Mouse (Mus musculus) G1E (cell line): Measurements from ENCODE around the gene Arl15. TPM values are rescaled to one million over a fixed set of nuclear protein-coding genes. Genes with fewer than 3 reads are reported as not detected.

Experiments used
- ATAC-seq: 2 replicates; pipeline ENCODE4 v1.8.0; 2016; ENCODE audit warnings: mild to moderate bottlenecking; ENCODE audit not compliant: insufficient number of reproducible peaks, poor library complexity, low FRiP score, severe bottlenecking; ENCODE audit errors: extremely low read depth
- DNase-seq: peaks from one replicate; pipeline ENCODE4 v3.0.0; 2012; ENCODE audit warnings: low spot score
- H3K27me3 ChIP-seq: 2 replicates; pipeline ENCODE4 v1.6.1; 2012; ENCODE audit warnings: mild to moderate bottlenecking, low read length, inconsistent platforms; ENCODE audit not compliant: insufficient read depth
- H3K36me3 ChIP-seq: replicated peaks from 2 replicates; pipeline ENCODE3; 2012; ENCODE audit warnings: mild to moderate bottlenecking, inconsistent platforms
- H3K4me1 ChIP-seq: 2 replicates; pipeline ENCODE4 v1.6.1; 2012; ENCODE audit warnings: low read depth, low read length, inconsistent platforms, mixed read lengths; ENCODE audit not compliant: insufficient read depth
- H3K4me3 ChIP-seq: 2 replicates; pipeline ENCODE4 v1.5.1; 2012; ENCODE audit warnings: low read depth, mild to moderate bottlenecking, inconsistent platforms, low read length, moderate library complexity, mixed read lengths
- H3K9me3 ChIP-seq: replicated peaks from 2 replicates; pipeline ENCODE4 v1.6.1; 2012; ENCODE audit warnings: inconsistent platforms
- CTCF ChIP-seq: IDR thresholded peaks from 2 replicates; pipeline ENCODE4 v1.5.1; 2012; ENCODE audit warnings: low read depth, low read length, inconsistent platforms, mixed read lengths
- GATA1 ChIP-seq: IDR thresholded peaks from 2 replicates; pipeline ENCODE4 v1.6.1; 2012; ENCODE audit warnings: borderline replicate concordance, low read length, inconsistent platforms, mixed read lengths
- GATA2 ChIP-seq: IDR thresholded peaks from 2 replicates; pipeline ENCODE4 v1.6.1; 2012; ENCODE audit warnings: low read depth, low read length, inconsistent platforms, borderline replicate concordance
- POLR2AphosphoS5 ChIP-seq: IDR thresholded peaks from 2 replicates; pipeline ENCODE4 v1.6.1; 2012; ENCODE audit warnings: low read depth, low read length, inconsistent platforms; ENCODE audit not compliant: insufficient replicate concordance
- TAL1 ChIP-seq: conservative IDR thresholded peaks from 2 replicates; pipeline ENCODE4 v1.6.1; 2012; ENCODE audit warnings: low read depth, low read length, inconsistent platforms, mixed read lengths
- polyA plus RNA-seq: library from polyadenylated mRNA; stranded (reverse); fragments of >175 nt; gene quantifications from 2 replicates; pipeline ENCODE4 v1.2.3, GENCODE M21; 2012
- total RNA-seq, 2 experiments: library from RNA; stranded (forward) in 1 of 2; stranded (reverse) in 1 of 2; fragments of 200-1000 nt in 1 of 2; fragments of >200 nt in 1 of 2; fragmentation: Nextera tagmentation in 1 of 2; gene quantifications; 2 replicates each; pipeline ENCODE4 v1.2.3; 2014 to 2017

The Arl15 gene
- total and polyA plus RNA-seq, 3 experiments, result 3.2 to 73.8 (median 64.0) TPM

- H3K9me3 ChIP-seq, result no peaks in the 10 kb centered on the region
- H3K36me3 ChIP-seq, result peaks cover 24% of the 10 kb centered on the region
- ATAC-seq, result no peak
- TF ChIP-seq TAL1 (no peak), POLR2AphosphoS5 (no peak), CTCF (no peak), GATA1 (no peak), GATA2 (no peak)
- no peak for DNase-seq
- peaks cover 49% of the 10 kb centered on the region for H3K4me1 ChIP-seq
- H3K4me3 ChIP-seq, result no peak overlapping the region
- no peaks in the 10 kb centered on the region for H3K27me3 ChIP-seq
Observed at GRCm38 (mm10) chr13:113862951-113863350, 68.6 kb downstream of the Arl15 start.

GRCm38 (mm10) chr13:113863688-113864087 is 69.4 kb downstream of the Arl15 start:
- H3K4me1 ChIP-seq, result peaks cover 42% of the 10 kb centered on the region
- TF ChIP-seq TAL1 (no peak), GATA1 (no peak), CTCF (no peak), POLR2AphosphoS5 (no peak), GATA2 (no peak)
- DNase-seq (no peak), ATAC-seq (no peak)
- no peak overlapping the region for H3K4me3 ChIP-seq
- peaks cover 27% of the 10 kb centered on the region for H3K36me3 ChIP-seq
- no peaks in the 10 kb centered on the region for H3K27me3 ChIP-seq
- H3K9me3 ChIP-seq, result no peaks in the 10 kb centered on the region

GRCm38 (mm10) chr13:113864278-113864677 is 70.0 kb downstream of the Arl15 start:
- H3K9me3 ChIP-seq, result no peaks in the 10 kb centered on the region
- ATAC-seq (no peak), DNase-seq (no peak)
- no peak for TF ChIP-seq GATA2
- TF ChIP-seq POLR2AphosphoS5, result no peak
- no peak for TF ChIP-seq GATA1
- TF ChIP-seq TAL1, result no peak
- TF ChIP-seq CTCF, result no peak
- peaks cover 27% of the 10 kb centered on the region for H3K36me3 ChIP-seq
- no peaks in the 10 kb centered on the region for H3K27me3 ChIP-seq
- no peak overlapping the region for H3K4me3 ChIP-seq
- peaks cover 37% of the 10 kb centered on the region for H3K4me1 ChIP-seq

DNA sequence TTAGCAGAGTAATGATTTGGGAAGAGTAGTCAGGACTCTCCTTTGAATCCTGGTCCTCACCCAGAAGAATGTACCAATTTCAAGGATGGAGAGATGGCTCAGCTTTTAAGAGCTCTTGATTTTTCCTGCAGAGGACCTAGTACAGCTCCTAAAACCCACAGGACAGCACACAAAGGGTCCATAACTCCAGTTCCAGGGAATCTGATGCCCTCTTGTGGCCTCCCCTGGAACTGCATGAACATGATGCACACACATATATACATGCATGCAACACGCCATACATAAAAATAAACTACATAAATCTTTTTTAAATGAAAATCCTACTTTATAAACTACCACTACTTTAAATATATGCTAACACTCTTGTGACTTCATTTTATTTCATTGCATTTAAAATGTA is 70.6 kb downstream of the Arl15 start:
- no peak for TF ChIP-seq GATA2
- no peak for TF ChIP-seq GATA1
- peak; percentile 83 for TF ChIP-seq CTCF
- no peak for TF ChIP-seq POLR2AphosphoS5
- no peak for TF ChIP-seq TAL1
- no peaks in the 10 kb centered on the region for H3K9me3 ChIP-seq
- no peak for ATAC-seq
- DNase-seq, result no peak
- no peak overlapping the region for H3K4me3 ChIP-seq
- peaks cover 31% of the 10 kb centered on the region for H3K36me3 ChIP-seq
- H3K27me3 ChIP-seq, result no peaks in the 10 kb centered on the region
- peaks cover 31% of the 10 kb centered on the region for H3K4me1 ChIP-seq

GRCm38 (mm10) chr13:113865378-113865777 is 71.1 kb downstream of the Arl15 start:
- no peak for TF ChIP-seq TAL1
- no peak for TF ChIP-seq CTCF
- TF ChIP-seq GATA2, result no peak
- TF ChIP-seq POLR2AphosphoS5, result no peak
- TF ChIP-seq GATA1, result no peak

GRCm38 (mm10) chr13:113865806-113866205 is 71.5 kb downstream of the Arl15 start:
- ATAC-seq, result peak; percentile 43; the same call in 1 of the 2 replicates
- H3K36me3 ChIP-seq, result peaks cover 34% of the 10 kb centered on the region
- H3K27me3 ChIP-seq, result no peaks in the 10 kb centered on the region
- H3K9me3 ChIP-seq, result no peaks in the 10 kb centered on the region
- TF ChIP-seq GATA1, result no peak
- TF ChIP-seq TAL1, result no peak
- TF ChIP-seq CTCF, result peak; percentile 74
- TF ChIP-seq POLR2AphosphoS5, result no peak
- TF ChIP-seq GATA2, result no peak
- DNase-seq, result peak; percentile 11
- peaks cover 27% of the 10 kb centered on the region for H3K4me1 ChIP-seq
- H3K4me3 ChIP-seq, result no peak overlapping the region

More at GRCm38 (mm10) chr13:113865378-113865777, 71.1 kb downstream of the Arl15 start:
- ATAC-seq (no peak), DNase-seq (no peak)
- peaks cover 32% of the 10 kb centered on the region for H3K36me3 ChIP-seq
- no peaks in the 10 kb centered on the region for H3K9me3 ChIP-seq
- no peak overlapping the region for H3K4me3 ChIP-seq
- H3K4me1 ChIP-seq, result peaks cover 28% of the 10 kb centered on the region
- no peaks in the 10 kb centered on the region for H3K27me3 ChIP-seq

DNA sequence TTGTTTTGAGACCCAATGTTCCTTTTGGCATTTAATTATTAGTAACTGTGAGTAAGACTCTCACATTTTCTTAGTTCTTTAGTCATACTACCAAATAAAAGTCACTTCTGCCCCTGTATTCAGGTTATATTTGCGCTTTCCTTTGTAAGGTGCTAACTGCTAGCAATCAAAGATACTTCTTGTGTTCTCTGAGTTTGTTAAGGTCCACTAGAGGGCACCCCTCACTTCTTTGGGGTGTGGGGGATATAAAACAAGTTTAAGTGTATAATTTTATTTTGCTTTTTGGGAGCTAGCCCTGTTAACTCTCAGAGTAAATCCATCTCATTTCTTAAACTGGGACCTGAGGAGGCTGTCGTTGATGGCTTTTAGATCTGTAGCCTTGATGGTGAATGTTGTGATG is 73.4 kb downstream of the Arl15 start:
- ATAC-seq (no peak), DNase-seq (no peak)
- peaks cover 18% of the 10 kb centered on the region for H3K4me1 ChIP-seq
- peaks cover 35% of the 10 kb centered on the region for H3K36me3 ChIP-seq
- H3K27me3 ChIP-seq, result no peaks in the 10 kb centered on the region
- H3K4me3 ChIP-seq, result no peak overlapping the region
- no peak for TF ChIP-seq CTCF
- H3K9me3 ChIP-seq, result no peaks in the 10 kb centered on the region
